Mouse (Mus musculus) frontal cortex, adult (tissue): Measurements from ENCODE around the gene Atp8a2.
A peak's percentile ranks its signal among the peaks of the same experiment; 100 is the strongest.
"Not testable (repeated sequence)": the region's sequence is repeated elsewhere in the genome, so short reads cannot be mapped to it uniquely, and the experiment has no call there.

Source experiments
- ATAC-seq: cut with Nextera tagmentation; 2 replicates; pipeline ENCODE4 v1.9.2; 2017; ENCODE audit warnings: mild to moderate bottlenecking, moderate library complexity, mixed read lengths; ENCODE audit not compliant: low TSS enrichment

Gene Atp8a2

GRCm38 (mm10) chr14:60026647-60027046, 170.3 kb downstream of the Atp8a2 start:
- peak; percentile 98 for ATAC-seq

DNA sequence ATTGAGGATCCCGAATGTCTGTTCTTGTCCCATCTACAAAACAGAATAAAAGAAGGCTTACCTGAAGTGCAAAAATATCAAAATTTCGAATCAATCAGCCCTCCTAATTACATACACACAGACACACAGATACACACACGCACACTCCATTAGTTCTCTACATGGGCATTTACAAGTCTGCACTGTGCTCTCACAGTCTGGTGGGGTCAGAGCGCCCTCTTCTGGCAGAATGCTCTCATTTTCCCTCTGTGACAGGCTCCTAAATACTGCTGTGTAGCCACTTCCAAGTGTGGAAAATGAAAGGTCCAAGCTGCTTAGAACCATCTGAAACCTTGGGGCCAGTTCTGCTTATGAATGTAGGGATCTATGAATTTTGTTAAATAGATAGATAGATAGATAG, 181.1 kb downstream of the Atp8a2 start:
- ATAC-seq, result peak; percentile 97

DNA sequence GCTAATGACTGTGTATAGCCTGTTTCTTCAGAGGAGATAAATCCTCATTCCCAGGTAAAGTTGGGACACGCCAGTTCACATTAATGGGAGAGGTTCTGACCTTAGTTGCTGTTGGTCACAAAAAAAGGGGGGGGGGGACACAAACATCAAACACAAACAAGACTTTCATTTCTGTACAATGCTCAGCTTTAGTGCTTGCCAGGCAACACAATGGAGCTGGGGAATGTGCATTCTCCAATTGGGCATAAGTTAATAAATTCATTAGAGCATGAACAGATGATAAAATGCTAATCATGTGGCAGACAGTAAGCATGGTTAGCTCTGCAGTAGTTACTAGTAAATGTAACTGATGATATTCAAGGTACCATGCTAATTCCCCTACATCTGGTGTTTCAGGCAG, 195.2 kb downstream of the Atp8a2 start:
- ATAC-seq, result no peak

- no peak for ATAC-seq
Measured at GRCm38 (mm10) chr14:59988860-59989259, 208.1 kb downstream of the Atp8a2 start.

GRCm38 (mm10) chr14:59987975-59988374, 209.0 kb downstream of the Atp8a2 start:
- no peak for ATAC-seq

DNA sequence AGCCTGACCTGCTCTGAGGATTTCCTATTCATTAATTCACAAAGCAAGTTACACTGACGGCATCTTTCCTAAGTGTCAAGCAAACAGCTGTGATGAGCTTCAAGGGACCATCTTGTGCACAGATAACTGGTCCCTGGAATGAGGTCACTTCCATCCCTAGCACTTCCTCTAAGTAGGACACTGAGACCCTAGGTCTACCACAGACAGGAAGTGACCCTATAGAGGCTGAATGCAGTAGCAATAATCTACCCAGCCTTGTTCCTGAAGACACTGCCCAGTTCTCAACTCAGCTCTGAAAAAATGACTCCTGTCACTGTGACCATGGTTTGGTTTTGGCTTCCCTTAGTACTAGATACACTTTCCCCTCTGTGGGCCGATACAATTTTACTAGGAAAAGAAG, 219.0 kb downstream of the Atp8a2 start:
- no peak for ATAC-seq

DNA sequence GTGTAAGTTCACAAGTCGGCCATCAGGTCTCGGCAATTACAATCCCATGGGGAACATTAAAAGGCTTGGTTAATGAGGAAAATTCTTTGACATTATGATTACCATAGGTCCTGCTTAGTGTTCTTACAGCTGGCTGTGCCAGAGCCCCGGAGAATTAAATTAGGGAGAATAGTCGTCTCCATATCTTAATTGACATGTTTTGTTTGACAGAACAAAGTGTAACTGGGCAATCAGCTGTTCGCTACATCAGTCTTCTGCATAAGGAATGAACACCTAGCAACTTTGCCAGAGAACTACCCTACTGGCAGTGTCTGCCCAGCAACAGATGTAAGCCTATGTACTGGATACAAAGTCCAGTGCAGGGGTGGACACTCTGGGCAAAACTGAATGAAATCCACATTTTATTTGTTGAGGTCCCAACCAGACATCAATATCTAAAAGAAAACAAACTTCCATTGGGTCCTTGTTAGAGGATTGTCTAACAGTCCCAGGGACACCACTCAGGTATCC, 225.7 kb downstream of the Atp8a2 start:
- ATAC-seq, result no peak

GRCm38 (mm10) chr14:59969485-59970134, 227.4 kb downstream of the Atp8a2 start:
- ATAC-seq, result no peak

GRCm38 (mm10) chr14:59967847-59968550, 229.0 kb downstream of the Atp8a2 start:
- no peak for ATAC-seq

GRCm38 (mm10) chr14:59966981-59967380, 230.0 kb downstream of the Atp8a2 start:
- no peak for ATAC-seq

- no peak for ATAC-seq
Measured at GRCm38 (mm10) chr14:59964569-59964968, 232.4 kb downstream of the Atp8a2 start.

DNA sequence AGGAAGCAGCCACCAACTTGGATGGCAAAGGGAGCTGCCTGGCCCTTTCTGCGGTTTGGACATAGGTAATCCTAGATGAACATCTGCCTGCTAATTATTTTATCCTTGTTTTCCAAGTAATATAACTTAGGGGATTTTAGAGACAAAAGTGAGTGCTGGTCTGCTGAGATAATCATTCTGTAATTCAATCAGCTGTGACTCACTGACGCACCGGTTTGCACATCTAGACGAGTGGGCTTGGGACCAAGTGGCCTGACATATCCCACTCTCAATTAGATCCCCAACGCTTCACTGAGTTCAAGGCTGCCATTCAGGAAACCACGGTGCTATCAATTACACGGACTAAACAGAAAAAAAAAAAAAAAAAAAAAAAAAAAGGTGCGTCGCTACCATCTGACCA, 236.0 kb downstream of the Atp8a2 start:
- no peak for ATAC-seq

DNA sequence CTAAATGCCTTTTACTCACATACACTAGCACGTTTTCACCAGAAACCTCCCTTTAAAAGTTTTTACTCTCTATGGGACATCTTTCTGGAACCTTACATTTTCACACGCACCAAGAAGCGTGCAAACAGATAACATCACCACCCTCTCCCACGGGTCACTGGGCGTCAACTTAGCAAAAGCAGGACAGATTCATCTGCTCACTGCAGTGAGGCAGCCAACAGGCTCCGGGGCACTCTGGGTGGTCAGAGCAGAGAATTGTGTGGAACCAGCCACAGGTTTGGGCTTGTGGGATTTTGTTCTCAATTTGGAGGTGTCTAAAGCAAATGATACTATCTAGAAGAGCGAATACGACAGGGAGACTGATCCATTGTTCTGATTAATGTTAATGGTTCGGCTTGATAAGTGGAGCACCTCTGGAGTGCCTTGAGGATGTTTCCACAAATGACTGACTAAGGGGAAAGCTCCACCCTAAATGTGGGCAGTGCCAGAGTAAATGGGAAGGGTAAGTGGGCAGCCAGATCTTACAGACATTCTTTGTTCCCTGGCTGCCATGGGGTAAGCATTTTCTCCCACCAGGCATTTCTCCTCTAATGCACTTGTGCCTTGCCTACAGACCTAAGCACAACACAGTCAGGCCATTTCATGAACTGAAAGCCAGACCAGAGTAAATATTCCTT, 236.6 kb downstream of the Atp8a2 start:
- no peak for ATAC-seq

GRCm38 (mm10) chr14:59959723-59960122, 237.3 kb downstream of the Atp8a2 start:
- ATAC-seq, result no peak

GRCm38 (mm10) chr14:59949983-59950382, 247.0 kb downstream of the Atp8a2 start:
- ATAC-seq, result no peak

DNA sequence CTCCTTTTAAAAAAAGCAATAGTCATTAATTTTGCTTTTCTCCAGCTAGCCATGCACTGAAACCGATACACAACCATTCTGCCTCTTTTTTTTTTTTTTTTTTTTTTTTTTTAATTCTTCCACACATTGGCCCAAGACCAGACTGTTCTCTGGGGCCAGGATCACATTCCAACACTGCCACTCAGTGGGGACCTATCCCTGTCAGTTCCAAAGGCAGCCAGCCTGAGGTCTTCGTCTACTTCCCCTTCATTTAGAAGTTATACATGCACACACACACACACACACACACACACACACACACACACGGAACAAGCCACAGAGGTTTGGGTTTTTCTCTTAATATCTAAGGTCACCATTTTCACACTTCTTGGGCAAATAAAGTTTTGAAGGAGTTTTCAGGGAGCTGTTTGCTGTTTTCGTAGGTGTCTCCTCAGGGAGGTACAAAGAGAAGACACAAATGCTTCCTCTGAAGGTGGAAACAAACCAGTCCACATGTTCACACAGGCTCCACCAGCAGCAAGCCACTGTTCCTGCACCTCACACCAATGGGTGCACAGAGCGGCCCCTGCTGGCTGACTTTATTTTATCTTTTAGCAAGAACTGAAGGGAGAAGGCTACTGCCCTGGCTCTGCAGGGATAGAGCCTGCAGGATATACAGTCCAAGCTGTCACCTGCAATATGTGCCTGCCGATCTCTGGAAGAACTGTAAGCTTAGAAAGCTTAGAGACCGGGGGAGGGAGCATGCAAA, 253.9 kb downstream of the Atp8a2 start:
- ATAC-seq, result peak; percentile 99

GRCm38 (mm10) chr14:59942199-59942598, 254.8 kb downstream of the Atp8a2 start:
- ATAC-seq, result no peak

DNA sequence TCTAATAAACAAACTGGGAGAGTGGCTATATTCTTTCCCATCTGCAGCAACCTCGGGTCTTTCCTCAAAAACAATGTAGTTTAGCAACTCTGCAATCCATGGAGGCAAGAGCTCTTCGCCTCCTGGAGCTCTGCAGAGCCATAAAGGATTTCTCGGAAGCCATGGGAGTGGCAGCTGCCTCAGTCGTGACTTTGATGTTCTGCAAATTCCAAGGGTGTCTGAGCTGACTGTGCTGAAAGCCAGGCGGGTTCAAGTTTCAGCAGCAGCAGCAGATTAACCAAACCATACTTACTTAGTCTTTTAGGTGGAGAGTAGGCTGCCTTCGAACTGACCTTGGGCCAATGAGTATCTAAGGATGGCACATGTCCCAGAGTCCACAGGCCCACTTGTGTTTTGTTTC, 264.6 kb downstream of the Atp8a2 start:
- ATAC-seq, result no peak

DNA sequence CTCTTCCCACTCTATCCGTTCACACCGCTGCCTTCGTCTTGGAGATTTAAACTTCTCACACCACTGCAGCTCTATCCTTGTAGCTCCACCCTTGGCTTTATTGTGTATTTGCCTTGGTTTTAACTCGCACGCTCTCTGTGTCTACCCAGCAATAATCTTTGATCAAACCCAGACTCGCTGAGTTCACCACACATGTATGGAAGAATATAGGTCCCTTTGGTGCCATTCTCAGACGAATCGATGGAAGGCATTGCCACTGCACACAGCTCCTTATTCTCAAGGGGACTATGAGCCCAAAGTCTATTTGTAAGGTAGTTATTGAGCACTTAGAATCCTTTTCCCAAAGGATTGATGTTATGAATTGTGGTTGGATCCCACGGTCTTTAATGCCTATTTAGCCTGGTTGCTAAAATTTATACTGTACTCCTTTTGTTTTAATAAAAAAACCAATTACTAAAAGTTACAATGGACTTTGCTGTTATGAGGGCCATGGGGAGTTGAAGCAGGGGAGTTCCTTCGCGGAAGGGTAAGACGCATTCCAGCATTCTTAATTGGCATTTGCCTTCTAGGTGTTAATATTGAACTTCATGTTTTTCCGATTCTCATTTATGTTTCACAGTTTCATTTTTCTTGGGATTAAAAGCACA, 265.4 kb downstream of the Atp8a2 start:
- no peak for ATAC-seq

- not testable (repeated sequence) for ATAC-seq
Measured at GRCm38 (mm10) chr14:59929190-59929589, 267.8 kb downstream of the Atp8a2 start.

DNA sequence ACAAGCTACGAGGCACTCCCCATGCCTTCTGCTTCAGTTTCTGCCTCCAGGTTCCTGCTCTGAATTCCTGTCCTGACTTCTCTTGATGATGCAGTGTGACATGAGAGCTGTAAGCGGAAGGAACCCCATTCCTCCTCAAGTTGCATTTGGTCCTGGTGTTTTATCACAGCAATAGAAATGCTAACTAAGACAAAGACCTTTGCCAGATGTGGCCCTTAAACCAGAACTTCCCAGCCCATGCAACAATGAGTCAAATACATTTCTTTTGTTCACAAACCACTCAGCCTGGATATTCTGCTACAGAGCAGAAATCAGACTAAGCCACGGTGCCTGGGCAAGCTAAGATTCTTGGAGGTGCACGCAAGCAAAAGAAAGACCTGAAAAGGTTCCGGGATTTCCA, 268.2 kb downstream of the Atp8a2 start:
- ATAC-seq, result no peak

- no peak for ATAC-seq
Measured at GRCm38 (mm10) chr14:59927804-59928203, 269.2 kb downstream of the Atp8a2 start.
